Mouse (Mus musculus): ENCODE data around the gene Best3. TPM values are rescaled to one million over a fixed set of nuclear protein-coding genes. Genes with fewer than 3 reads are reported as not detected.

Best3 gene
- total RNA-seq (2021), result 1 to 10 TPM; 3.2 to 3.4 TPM

DNA sequence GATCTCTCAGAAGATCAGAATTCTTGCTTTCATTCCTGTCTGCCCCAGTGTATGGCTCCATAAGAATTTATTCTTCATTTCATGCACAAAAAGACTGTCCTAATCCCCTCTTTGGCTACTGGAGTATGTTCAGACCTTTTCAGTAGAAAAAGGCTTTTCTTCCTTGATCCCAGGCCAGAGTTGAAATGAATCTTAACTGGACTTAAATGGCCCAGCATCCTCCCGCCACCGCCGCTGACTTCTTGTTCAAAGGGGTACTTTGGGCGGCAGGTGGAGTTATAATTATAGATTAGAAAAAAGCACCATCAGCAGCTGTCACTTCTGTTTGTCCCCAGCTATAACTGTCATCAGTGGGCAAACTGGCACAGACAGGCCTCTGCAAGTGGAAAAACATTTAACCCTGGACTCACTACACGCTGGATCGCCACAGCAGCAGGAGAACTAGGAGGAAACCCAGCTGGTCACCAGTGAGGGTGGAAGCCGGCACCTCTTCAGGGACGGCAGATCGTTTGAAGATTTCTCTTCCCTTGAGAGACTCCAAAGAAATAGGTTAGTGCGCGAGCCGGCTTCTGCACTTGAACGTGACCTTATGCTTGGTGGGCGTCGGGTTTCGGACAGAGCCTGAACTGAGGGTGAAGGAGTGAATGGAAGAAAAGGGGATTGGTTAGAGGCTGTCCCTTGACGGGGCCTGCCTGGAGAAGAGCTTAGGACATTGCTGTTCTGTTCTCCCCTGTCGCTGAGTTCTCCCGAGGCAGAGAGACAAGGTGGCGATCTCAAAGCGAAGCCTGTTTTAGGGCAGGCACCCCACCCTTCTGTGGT lies at the start of gene Best3:
Gene Best3 (plus strand): TSS at position 51 of the 819 bp plus-strand sequence.
- intact Hi-C loops (cut with DNase I), result no loop called here
- no peak for DNase-seq (ENCODE audit: low spot score)

DNA sequence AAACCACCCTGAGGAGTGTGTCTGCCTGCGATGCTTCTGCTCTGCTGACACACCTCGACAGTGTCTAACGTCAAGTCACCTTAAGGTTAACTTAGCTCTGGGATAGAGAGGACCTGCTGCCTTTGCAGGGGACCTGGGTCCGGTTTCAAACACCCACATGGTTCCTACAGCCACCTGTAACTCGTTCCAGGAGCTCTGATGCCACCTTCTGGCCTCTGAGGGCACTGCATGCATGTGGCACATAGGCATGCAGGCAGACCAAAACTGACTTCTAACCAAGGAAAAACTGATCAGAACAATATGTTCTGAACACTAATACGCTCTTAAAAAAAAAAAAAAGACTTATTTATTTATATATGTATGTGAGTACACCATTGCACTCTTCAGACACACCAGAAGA lies 43.1 kb upstream of the Best3 start:
- intact Hi-C loops (cut with DNase I), result no loop called here
- no peak for DNase-seq (ENCODE audit: low spot score)

DNA sequence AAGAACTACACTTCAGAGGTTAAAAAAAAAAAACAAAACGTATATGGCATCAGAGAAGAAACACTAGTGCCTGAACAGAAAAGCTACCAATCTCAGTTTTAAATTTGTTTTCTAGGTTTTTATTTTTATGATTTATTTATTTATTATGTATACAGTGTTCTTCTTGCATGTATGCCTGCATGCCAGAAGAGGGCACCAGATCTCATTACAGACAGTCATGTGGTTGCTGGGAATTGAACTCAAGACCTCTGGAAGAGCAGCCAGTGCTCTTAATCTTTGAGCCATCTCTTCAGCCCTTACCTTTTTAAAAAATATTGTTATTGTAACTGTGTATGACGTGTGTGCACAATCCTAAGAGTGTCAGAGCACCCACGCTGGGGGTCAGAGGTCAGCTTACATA lies 42.0 kb upstream of the Best3 start:
- intact Hi-C loops (cut with DNase I), result no loop called here
- DNase-seq (ENCODE audit: low spot score), result no peak

DNA sequence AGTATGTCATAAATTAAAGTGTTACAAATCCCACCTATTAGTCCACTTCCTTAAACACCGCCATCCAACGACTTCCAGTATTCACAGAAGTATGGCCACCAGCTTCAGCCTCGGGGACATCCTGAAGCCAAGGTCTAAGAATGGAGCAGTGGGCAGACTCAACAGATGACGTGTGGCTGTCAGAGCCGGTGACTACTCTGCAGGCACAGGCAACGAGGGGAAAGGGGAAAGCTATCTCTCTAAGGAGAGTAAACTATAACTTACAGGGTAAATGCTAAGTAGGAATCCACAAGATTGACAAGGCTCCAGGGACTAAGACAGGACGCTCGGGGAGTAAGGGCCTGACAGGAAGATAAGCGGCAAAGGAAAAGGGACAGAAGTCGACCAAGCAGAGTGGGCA lies 41.2 kb upstream of the Best3 start:
- no peak for DNase-seq (ENCODE audit: low spot score)
- intact Hi-C loops (cut with DNase I), result no loop called here

DNA sequence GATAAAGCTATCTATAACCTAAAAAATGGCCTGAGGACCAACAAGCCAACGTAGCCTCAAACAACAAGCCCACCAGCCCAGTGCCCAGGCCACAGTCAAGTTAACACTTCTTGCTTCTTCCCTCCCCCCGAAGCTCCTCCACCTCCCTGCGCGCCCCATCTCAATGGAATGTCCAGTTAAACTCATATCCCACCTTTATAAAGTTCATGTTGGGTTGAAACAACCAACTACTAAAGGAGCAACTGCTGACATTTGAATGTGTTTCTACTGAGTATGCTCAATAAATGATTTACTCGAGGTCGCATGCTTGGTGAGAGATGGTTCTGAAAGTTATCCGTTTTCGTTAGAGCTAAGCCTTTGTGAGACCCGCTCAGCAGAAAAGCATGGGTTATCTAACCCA lies 37.7 kb upstream of the Best3 start:
- intact Hi-C loops (cut with DNase I), result no loop called here
- DNase-seq (ENCODE audit: low spot score), result no peak

DNA sequence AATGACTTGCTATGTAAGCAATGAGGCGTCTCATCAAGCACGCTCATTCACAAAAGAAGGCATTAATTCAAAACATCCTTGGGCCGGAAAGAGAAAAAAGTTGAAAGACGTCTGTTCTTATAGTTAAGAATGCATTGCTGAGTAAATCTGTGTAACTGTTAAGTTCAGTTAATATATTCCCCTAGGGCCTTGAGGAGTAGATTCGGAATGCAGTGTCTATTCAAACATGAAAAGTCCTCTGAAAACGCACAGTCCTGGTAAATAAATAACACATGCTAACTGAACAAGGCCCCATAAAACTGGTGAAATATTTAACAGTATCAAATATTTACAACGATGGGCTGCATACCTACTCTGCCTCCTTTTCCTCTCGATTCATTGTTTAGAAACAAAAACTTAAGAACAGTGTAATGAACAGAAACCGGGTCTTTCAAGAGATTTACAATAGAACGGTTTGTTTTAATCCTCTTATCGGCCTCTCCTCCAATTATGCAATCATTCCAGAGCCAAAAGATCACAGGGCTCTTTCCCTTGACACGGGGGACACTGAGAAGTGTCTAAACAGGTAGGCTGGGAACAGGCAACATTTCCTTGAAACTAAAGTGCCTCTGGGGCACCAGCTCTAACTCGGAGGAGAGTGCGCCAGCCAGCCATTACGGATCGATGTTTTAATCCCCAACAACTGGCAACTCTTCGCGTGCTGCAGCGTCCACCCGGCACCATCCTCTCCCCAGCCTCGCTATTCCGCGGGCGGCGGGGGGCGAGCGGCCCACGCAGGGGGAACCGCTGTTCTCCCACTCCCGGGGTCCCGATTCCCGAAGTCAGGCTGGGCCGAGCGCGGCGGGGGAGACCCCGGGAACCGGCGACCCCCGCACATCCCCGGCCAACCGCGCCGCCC lies 36.8 kb upstream of the Best3 start:
- intact Hi-C loops (cut with DNase I), result loop anchor here (5.0 to 10.0 kb wide), 3 partner anchors 83 to 275 kb away; partner anchors contain the start of genes Frs2 and Yeats4

DNA sequence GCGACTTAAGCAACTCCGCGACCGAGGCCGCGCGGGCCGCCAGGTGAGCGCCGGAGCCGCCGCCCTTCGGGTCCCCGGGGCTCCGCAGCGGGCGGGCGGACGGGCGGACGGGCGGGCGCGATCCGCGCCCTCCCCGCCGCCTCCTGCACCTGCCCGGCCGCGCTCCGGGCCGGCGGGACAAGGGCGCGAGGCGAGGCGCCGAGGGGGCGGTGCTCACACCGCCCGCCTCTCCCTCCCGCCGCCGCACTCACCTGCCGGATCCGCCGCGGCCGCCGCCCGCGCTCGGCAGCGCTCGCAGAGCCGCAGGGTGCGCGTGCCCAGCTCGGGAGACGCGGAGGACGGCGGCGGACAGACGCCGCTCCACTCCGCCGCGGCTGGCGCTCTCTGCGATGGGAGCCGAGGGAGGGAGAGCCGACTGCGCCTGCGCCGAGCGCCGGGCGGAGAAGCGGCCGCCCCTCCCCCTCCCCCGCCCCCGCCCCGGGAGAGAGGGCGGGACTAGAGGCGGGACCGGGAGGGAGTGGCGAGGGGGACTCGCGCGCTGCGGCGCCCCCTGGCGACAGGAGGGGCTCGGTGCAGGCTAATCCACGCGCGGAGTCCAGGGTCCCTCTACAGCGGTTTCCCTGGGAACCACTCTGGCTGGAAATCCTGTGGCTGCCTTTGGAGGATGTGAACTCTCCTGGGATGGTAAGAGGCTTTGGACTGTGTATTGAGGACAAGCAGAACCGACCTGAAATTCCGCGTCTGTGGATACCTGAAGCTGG lies 35.9 kb upstream of the Best3 start, which contains the start of gene Rab3ip:
Gene Rab3ip (minus strand): TSS at position 761 of the 761 bp plus-strand sequence.
- DNase-seq (ENCODE audit: low spot score), result peak; percentile 73
- intact Hi-C loops (cut with DNase I), result loop anchor here (5.0 to 10.0 kb wide), 3 partner anchors 82 to 275 kb away; partner anchors contain the start of genes Frs2 and Yeats4

More for the DNA sequence above, 36.8 kb upstream of the Best3 start:
- DNase-seq (ENCODE audit: low spot score), result no peak

DNA sequence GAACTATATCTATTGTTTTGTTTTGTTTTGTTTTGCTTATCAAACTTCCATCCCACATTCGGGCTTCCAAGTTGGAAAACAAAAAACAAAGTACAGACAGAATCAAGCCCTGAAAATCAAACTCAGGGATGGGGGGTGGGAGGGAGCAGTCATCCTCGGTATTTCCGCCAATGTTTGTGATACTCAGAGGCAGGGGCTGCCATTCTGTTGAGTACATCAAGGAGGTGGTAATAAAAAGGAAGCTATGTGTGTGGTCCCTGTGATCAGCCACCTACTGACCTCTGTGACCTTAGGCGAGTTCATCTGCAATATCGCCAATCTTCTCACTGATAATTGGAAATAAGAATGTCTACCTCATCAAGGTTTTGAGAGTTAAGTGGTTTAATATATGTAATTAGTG lies 35.2 kb upstream of the Best3 start:
- no peak for DNase-seq (ENCODE audit: low spot score)
- intact Hi-C loops (cut with DNase I), result loop anchor here (5.0 to 10.0 kb wide), 3 partner anchors 81 to 274 kb away; partner anchors contain the start of genes Frs2 and Yeats4

DNA sequence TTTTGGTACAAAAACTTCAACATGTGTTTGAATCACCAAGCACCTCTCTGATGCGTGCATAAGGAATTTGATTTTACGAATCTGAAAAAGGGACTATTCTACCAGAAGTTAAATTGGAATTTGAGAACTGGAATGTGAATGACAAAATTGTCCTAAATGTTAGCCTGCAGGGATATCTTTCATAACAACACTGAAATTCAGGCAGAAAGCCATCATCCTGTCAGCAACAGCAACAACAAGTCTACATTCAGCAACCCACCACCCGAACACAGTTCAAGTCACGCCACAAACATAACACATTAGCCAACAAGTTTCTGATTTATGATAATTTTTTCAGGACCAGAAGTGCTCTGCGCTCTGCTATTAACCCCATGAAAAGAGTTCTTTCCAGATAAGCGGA lies 30.9 kb upstream of the Best3 start:
- intact Hi-C loops (cut with DNase I), result loop anchor here (10.0 kb wide), 1 partner anchor 270 kb away; the partner anchor contains the start of gene Yeats4
- no peak for DNase-seq (ENCODE audit: low spot score)

DNA sequence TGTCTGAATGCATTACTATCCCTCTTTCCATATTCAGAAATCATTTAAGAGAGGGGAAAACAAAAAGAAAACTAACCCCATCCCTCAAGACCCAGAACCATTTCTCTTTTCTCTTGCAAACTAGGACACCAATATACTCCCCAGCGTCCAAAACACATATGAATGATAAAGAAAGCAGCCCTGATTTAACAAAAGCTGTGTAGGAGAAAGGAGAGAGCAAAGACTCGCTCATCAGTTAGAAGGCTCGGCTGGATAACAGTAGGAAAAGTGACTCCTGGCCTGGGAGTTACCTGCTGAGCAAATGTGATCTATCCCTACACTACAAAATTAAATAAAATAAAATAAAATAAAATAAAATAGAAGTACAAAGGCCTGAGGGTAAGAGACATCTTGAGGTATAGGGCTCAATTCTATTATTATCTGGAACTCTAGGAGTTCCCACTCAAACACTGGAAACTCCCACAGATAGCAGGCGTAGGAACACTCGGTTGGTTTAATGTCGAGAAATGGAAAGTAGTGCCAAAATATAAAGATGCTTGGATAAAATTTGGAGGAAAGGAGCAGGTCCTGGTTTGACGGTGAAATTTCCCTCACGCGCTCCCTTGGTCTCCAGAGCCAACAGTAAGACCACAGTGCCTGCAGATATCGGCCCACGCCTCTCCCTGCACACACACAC lies 29.5 kb upstream of the Best3 start:
- DNase-seq (ENCODE audit: low spot score), result no peak
- intact Hi-C loops (cut with DNase I), result loop anchor here (10.0 kb wide), 1 partner anchor 268 kb away; the partner anchor contains the start of gene Yeats4

DNA sequence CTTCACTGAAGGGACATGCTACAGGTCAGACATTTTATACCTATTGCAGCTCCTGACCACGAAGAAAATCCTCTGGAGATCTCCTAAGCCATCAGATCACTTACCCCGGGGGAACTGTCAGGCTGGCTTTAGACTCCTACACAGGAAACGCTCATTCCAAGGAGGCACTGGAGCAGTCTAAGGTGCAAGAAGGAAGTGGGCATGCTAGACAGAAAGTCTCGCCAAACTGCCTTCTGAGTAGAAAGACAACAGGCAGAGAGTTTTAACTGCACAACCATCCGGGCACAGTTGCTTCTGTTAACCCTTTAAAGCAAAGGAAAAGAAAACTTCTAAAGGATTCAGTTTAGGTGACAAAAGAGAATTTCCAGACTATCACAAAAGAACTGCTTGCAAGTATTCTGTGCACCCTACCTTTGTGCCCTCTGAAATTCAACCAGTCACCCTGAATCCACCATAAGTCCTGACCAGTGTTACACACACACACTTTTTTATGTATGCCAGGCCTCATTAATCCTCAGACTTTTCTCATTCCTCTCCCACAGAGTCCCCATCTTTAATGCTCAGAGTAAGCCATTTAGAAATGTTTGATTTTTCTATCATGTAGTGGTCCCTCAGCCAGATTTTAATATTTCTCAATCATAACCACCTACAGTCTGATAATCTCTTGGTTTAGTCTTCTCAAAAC lies 28.1 kb upstream of the Best3 start:
- intact Hi-C loops (cut with DNase I), result loop anchor here (10.0 kb wide), 1 partner anchor 267 kb away; the partner anchor contains the start of gene Yeats4
- DNase-seq (ENCODE audit: low spot score), result no peak

DNA sequence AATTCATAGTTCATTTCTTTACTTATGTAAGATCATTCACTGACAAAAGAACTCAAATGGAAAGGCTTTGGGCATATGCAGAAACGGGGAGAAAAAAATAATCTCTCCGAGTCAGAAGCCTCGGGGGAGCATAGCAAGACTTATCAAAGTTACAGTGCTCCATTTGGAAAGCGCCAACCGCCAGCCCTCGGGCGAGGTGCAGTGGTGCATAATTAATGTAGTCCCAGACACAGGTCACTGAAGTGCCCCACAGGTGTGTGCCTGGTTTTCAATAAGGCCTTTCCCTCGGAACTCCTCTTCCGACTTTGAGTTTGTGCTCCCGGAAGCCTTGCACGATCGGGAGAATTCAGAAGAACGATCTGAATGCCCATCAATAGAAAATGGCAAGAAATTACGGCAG lies 24.0 kb upstream of the Best3 start:
- no peak for DNase-seq (ENCODE audit: low spot score)
- intact Hi-C loops (cut with DNase I), result no loop called here

DNA sequence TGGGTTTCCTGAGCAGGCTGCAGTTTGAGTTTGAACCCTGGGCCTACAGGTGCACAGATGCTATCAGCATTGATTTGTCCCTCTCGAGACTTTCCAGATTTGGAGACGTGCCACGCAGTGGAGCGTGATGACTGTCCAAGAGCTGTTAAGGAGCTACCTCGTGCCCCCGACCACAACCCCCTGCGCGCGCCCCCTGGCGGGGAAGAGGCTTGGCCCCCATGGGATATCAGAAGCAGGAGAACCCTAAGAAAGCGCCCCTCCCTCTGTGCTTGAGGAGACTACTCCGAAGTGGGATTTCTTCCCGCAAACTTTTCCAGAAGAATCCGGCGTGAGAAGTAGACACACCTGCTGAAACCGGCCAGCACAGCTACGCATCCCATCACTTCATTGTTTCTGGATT lies 23.3 kb upstream of the Best3 start:
- no peak for DNase-seq (ENCODE audit: low spot score)
- intact Hi-C loops (cut with DNase I), result no loop called here

DNA sequence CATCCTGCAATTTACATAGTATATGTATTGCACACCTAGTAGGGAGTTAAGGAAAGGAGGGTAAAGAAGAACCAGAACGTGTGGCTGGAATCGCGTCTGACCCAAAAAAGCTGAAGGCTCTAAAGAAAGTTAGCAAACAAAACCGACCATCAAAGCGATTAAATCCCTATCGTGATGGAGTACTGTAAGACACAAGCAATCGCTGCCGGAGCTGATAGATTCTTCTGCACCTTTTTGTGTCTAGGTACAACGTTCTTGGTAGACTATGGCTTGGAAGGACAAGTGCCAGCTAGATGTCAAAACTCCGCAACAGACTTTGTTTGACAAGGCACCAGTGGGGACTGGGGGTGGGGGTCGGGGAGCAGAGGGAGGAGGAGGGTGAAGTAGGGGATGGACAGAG lies 22.0 kb upstream of the Best3 start:
- DNase-seq (ENCODE audit: low spot score), result no peak
- intact Hi-C loops (cut with DNase I), result no loop called here

DNA sequence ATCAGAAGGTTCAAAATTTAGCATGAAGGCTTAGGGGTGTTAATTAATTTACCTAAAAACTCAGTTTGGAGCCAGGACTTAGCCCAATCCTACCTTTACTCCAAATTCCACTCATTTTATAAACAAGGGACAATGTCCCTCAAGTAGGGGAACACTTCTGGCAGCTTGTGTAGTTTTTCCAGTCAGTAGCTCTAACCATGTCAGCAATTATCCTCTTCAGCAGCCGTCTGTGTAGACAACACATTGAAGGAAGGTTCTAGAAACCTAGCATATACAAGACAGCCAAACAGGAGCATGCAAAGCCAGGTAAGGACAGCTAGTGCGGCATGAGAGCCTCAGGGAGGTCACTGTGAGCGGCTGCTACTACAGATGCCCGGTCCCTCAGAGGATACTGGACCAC lies 21.5 kb upstream of the Best3 start:
- intact Hi-C loops (cut with DNase I), result no loop called here
- DNase-seq (ENCODE audit: low spot score), result no peak

DNA sequence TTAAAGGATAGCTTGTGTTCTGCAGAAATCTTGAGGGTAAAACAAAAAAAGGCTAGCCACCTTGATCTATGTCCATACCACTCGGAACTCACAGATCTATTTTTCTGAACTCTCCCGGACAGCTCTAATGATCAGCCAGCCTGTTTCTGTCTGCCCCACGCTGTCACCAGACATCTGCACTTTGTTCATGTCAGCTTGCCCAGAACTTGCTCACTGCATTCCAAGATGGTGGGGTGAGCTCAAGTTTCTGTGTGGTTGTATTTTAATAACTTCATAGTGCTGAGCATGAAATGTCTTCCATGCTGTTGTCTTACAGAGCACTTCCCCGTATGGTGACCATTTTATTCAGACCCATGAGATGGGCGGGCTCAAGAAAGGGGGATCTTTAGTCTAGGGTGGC lies 20.8 kb upstream of the Best3 start:
- intact Hi-C loops (cut with DNase I), result no loop called here
- no peak for DNase-seq (ENCODE audit: low spot score)

DNA sequence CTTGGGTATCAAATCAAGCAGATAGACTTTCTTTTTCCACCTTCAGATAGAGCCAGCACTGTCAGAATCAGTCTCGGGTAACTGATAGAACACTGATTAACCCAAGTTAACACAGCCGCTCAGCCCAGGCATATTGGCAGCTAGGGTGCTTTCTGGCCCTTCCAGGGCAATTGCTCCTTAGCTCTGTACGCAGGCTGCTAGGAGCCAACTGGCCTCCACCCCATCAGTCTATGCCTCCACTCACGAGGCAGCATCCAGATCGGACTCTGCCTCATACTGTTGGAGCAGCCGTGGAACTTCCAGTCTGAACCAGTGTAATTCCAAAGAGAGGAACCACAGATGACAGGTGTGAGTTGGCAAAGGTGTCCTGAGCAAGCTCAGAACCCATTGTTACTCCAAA lies 20.0 kb upstream of the Best3 start:
- no peak for DNase-seq (ENCODE audit: low spot score)
- intact Hi-C loops (cut with DNase I), result no loop called here

DNA sequence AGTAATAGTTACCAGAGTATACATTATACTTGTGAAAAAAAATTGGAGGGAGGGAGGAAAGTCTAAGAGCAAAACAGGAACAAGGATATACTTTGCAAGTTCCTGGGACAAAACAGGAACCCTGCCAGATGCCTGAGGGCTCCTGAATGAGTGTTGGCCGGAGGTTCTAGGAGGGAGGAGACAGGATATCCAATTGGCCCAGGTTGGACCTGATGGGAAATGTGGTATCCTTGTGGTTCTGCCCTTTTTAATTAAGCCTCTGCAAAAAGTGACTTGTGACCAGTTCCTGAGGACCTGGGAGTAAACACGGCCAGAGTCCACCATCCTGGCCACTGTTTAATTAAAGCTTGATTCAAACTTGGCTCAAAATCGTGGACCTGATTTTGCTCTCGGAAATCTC lies 17.4 kb upstream of the Best3 start:
- no peak for DNase-seq (ENCODE audit: low spot score)
- intact Hi-C loops (cut with DNase I), result no loop called here

DNA sequence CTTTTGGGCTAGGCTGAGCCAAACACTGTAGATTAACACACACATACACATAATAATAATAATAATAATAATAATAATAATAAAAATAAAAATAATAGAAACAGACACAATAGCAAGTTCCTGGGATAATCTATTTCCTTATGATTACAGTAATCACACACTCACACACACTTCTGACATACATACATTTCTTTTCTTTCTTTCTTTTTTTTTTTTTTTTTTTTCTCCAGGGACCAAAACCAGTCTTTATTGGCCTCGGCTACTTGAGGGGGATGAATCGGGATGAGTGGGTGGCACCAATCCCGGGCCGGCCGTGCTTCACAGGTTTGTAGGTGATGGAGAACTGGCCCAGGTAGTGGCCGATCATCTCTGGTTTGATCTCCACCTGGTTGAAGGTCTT lies 13.6 kb upstream of the Best3 start, which contains the start of gene Gm10271:
Gene Gm10271 (minus strand): TSS at position 101 of the 400 bp plus-strand sequence.
- DNase-seq (ENCODE audit: low spot score), result no peak
- intact Hi-C loops (cut with DNase I), result no loop called here

All from heart, postnatal 25 days (tissue).